Mouse (Mus musculus) heart, postnatal 4 days (tissue): ENCODE data around the gene Tas2r135. TPM values are rescaled to one million over a fixed set of nuclear protein-coding genes. Genes with fewer than 3 reads are reported as not detected.

Source experiments
- DNase-seq: peaks from one replicate; pipeline ENCODE4 v3.0.0; 2021
- total RNA-seq, 2 experiments: library from RNA; stranded (reverse); gene quantifications; 2 replicates each; pipeline ENCODE4 v1.2.3; 2021

Gene Tas2r135
- total RNA-seq, 2 experiments from 2014 or later = 0.24 to 0.25 TPM

DNA sequence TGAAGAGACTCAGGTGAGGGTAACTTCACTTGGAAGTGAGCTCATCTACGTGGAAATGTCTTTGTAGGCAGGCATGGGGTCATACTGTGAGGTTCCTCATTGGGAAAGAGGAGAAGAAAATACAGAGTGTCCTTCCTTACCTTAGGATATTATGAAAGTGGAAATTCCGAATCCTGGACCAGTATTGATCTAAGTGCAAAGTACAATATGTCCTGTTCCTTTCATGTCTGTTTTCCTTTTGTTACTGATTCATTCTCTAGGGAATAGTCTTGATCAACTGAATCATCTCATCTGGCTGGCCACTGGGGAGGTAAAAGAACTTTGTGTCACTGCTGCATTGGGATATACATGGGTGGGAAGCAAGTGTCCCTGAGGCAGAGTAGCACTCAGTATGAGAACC, 30.3 kb downstream of the Tas2r135 start:
- DNase-seq = no peak

DNA sequence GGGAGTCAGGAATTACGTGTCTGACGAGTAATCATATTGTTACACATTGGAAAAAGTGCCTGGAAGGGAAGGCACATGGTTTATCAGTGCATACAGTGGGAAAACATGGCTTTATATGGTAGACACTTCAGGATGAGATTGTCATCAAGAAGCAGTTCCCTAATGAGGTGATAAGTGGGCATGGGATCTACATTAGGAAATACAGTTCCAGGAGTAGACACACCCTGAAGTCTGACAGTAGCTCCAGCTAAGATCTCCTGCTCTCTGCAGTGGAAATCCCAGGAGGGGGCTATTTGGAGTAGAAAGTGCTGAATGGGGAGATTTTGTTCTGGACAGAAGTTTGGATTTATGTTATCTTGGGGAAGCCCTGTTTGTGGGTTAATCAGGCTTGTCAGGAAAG, 36.2 kb downstream of the Tas2r135 start:
- DNase-seq = no peak

DNA sequence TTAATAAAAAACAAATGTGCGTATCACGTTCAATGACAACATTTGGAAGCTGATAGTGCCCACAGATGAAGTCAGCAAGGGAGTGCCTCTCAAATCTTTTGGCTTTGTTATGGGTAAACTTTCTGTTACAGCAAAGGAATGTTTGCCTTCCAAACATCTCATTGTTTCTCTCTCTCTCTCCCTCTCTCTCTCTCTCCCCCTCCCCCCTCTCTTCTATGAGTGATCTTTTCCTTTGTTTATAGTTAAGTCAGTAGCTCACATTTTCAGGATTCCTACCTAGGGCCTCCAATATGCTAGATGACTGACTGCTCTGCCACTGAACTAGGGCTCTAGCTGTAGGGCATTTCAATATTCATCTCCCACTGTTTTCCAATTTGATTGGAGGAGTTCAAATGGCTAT, 39.3 kb downstream of the Tas2r135 start:
- no peak for DNase-seq

DNA sequence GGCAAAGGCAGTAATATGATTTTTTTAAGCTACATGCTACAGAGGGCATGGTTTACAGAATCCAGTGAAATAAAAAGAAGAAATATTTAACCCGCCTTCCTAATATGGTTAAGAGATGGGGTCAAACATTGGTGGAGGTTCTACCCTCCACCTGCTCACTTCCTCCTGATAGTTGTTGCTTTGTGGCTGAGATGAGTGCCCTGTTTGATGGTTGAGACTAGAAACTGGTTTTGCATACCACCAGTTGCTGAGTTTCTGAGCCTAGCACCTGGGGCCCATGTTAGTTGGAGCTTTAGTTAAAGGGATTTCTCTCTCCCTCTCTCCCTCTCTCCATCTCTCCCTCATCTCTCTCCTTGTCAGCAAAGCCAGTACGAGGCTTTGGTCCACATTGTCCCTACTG, 42.1 kb downstream of the Tas2r135 start:
- no peak for DNase-seq

Other genes with a start within 250 kb of the Tas2r135 start
- not detected for gene Tas2r144, start 190.1 kb upstream of the Tas2r135 start, total RNA-seq
- gene Gstk1, start 159.5 kb upstream of the Tas2r135 start, total RNA-seq = 10 to 100 TPM; 28.7 to 29.3 TPM
- under 1 TPM in 1 of 2 experiments, not detected in 1; 0.38 TPM for gene Tmem139, start 143.5 kb upstream of the Tas2r135 start, total RNA-seq
- gene Casp2, start 140.4 kb upstream of the Tas2r135 start, total RNA-seq = 10 to 100 TPM; 33.6 to 34.3 TPM
- 1 to 10 TPM; 1.9 to 3.0 TPM for gene Clcn1, start 118.7 kb upstream of the Tas2r135 start, total RNA-seq
- gene Fam131b, start 80.8 kb upstream of the Tas2r135 start, total RNA-seq = 1 to 10 TPM; 1.6 to 1.7 TPM
- 100 to 1,000 TPM; 161 to 166 TPM for gene Zyx, start 55.8 kb upstream of the Tas2r135 start, total RNA-seq
- under 1 TPM; 0.52 to 0.70 TPM for gene Epha1, start 32.2 kb upstream of the Tas2r135 start, total RNA-seq
- under 1 TPM in 1 of 2 experiments, not detected in 1; 0.41 TPM for gene Tas2r143, start 5.2 kb upstream of the Tas2r135 start, total RNA-seq
- gene Tas2r126, start 29.1 kb downstream of the Tas2r135 start, total RNA-seq = not detected
- gene Olfr458, start 59.8 kb downstream of the Tas2r135 start, total RNA-seq = not detected
- not detected for gene Olfr457, start 70.9 kb downstream of the Tas2r135 start, total RNA-seq
- not detected for gene Olfr456, start 81.8 kb downstream of the Tas2r135 start, total RNA-seq
- not detected for gene Olfr455, start 142.2 kb downstream of the Tas2r135 start, total RNA-seq
- not detected for gene Tcaf3, start 192.3 kb downstream of the Tas2r135 start, total RNA-seq
- gene Tcaf2, start 239.8 kb downstream of the Tas2r135 start, total RNA-seq = 1 to 10 TPM; 4.2 to 5.3 TPM